Mouse (Mus musculus): ENCODE measurements around the gene Cxcl12. TPM values are rescaled to one million over a fixed set of nuclear protein-coding genes. Genes with fewer than 3 reads are reported as not detected.

The Cxcl12 gene
- polyA plus RNA-seq, 2 experiments from 2014 or later: not detected

GRCm38 (mm10) chr6:117175113-117175793 lies 6.9 kb downstream of the Cxcl12 start:
- ATAC-seq: no peak

GRCm38 (mm10) chr6:117176406-117176805 lies 8.1 kb downstream of the Cxcl12 start:
- no peak for ATAC-seq

- no peak for ATAC-seq
These were observed 12.0 kb downstream of the Cxcl12 start for GRCm38 (mm10) chr6:117180303-117180702.

GRCm38 (mm10) chr6:117185381-117185780 lies 17.0 kb downstream of the Cxcl12 start:
- no peak for ATAC-seq

- ATAC-seq: no peak
These were observed 22.1 kb downstream of the Cxcl12 start for GRCm38 (mm10) chr6:117190453-117190852.

GRCm38 (mm10) chr6:117191741-117192140 lies 23.4 kb downstream of the Cxcl12 start:
- no peak for ATAC-seq

- no peak for ATAC-seq
These were observed 24.3 kb downstream of the Cxcl12 start for GRCm38 (mm10) chr6:117192678-117193077.

- ATAC-seq: no peak
These were observed 26.9 kb downstream of the Cxcl12 start for GRCm38 (mm10) chr6:117195270-117195669.

GRCm38 (mm10) chr6:117198871-117199270 lies 30.5 kb downstream of the Cxcl12 start:
- ATAC-seq: no peak

- ATAC-seq: no peak
These were observed 31.4 kb downstream of the Cxcl12 start for GRCm38 (mm10) chr6:117199718-117200117.

- ATAC-seq: no peak
These were observed 32.6 kb downstream of the Cxcl12 start for GRCm38 (mm10) chr6:117200916-117201315.

GRCm38 (mm10) chr6:117201396-117201795 lies 33.1 kb downstream of the Cxcl12 start:
- ATAC-seq: no peak

- no peak for ATAC-seq
These were observed 33.5 kb downstream of the Cxcl12 start for GRCm38 (mm10) chr6:117201859-117202258.

GRCm38 (mm10) chr6:117202856-117203400 lies 34.6 kb downstream of the Cxcl12 start:
- no peak for ATAC-seq

- no peak for ATAC-seq
These were observed 35.8 kb downstream of the Cxcl12 start for GRCm38 (mm10) chr6:117204112-117204511.

- ATAC-seq: no peak
These were observed 38.5 kb downstream of the Cxcl12 start for GRCm38 (mm10) chr6:117206834-117207233.

GRCm38 (mm10) chr6:117207289-117207688 lies 39.0 kb downstream of the Cxcl12 start:
- no peak for ATAC-seq

GRCm38 (mm10) chr6:117210086-117210485 lies 41.8 kb downstream of the Cxcl12 start:
- no peak for ATAC-seq

GRCm38 (mm10) chr6:117210536-117210935 lies 42.2 kb downstream of the Cxcl12 start:
- no peak for ATAC-seq

GRCm38 (mm10) chr6:117214506-117214905 lies 46.2 kb downstream of the Cxcl12 start:
- no peak for ATAC-seq

- no peak for ATAC-seq
These were observed 50.3 kb downstream of the Cxcl12 start for GRCm38 (mm10) chr6:117218442-117219299.

- no peak for ATAC-seq
These were observed 51.0 kb downstream of the Cxcl12 start for GRCm38 (mm10) chr6:117219300-117219680.

- no peak for ATAC-seq
These were observed 51.7 kb downstream of the Cxcl12 start for GRCm38 (mm10) chr6:117219911-117220481.
